Comparison of ENCODE assay signal across 15 mouse cellular contexts in the genomic region with DNA sequence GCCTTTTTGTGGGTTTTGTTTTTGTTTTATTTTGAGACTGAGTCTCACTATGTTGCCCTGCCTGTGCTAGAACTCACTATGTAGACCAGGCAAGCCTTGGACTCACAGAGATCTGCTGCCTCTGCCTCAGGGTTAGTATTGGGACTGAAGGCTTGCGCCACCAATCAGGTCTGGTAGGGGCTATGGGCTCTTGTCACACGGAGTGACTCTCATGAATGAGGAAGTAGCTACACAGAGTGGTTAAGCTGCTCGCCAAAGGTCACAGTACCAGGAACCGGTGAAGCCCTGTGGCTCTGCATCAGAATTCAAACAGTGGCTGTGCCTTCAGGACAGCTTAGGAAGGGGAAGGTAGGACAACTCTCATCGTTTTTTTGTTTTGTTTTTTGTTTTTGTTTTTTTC. TPM values are rescaled to one million over a fixed set of nuclear protein-coding genes. Genes with fewer than 3 reads are reported as not detected.
DNase-seq lines count a peak whose midpoint lies in the region; ATAC-seq and TF ChIP-seq lines count a peak whose summit lies in the region.
"Had no signal": no experiment of that assay in that cellular context is flagged by ENCODE, and none has a peak within 500 bp of the region (broad histone marks: within the 10 kb centered on the region; RNA-seq: fewer than 3 reads in every experiment).

No protein-coding gene starts in this region.

- H3K4me1 ChIP-seq in spleen, adult 2 months (ENCODE audit: control insufficient read depth, insufficient read depth, insufficient read length): peaks cover 3% of the 10 kb centered on the region; the same call in 1 of the 2 replicates
- peaks cover 10% of the 10 kb centered on the region; the same call in 1 of the 2 replicates for H3K4me1 ChIP-seq in intestine, embryonic 15.5 days (replicated peaks)
- peaks cover 9% of the 10 kb centered on the region; the same call in 1 of the 2 replicates for H3K4me1 ChIP-seq in stomach, embryonic 15.5 days

- TF ChIP-seq POLR2A in spleen, adult 2 months (IDR thresholded peaks at IDR 0.05; ENCODE audit: low read depth, low read length): no peak; the same call in 1 of the 2 replicates

- peak; percentile 34 to 62 for DNase-seq in spleen, adult 2 months (ENCODE audit: low read depth in 1 of 2, low spot score in 2 of 2)
- no peak for DNase-seq in spleen, postnatal 14 days (ENCODE audit: low spot score in 2 of 2)
- peak; percentile 30 for DNase-seq in lung, postnatal 10 days
- no peak for DNase-seq in yolk sac, embryonic 10.5 days (ENCODE audit: low spot score)
- DNase-seq in frontal cortex, postnatal 36 days (ENCODE audit: low spot score in 2 of 2): no peak
- no peak for DNase-seq in heart, adult 8-10 months (ENCODE audit: low spot score)
- DNase-seq: adrenal gland, postnatal 10 days; cerebellum, adult 2 months had no signal

- no peak overlapping the region for H3K4me2 ChIP-seq in intestine, embryonic 15.5 days (replicated peaks)
- H3K4me2 ChIP-seq in stomach, embryonic 15.5 days: no peak overlapping the region

- H3K27me3 ChIP-seq in spleen, adult 2 months (ENCODE audit: control insufficient read depth, insufficient read depth, low read length): no peaks in the 10 kb centered on the region
- H3K27me3 ChIP-seq in intestine, embryonic 15.5 days (replicated peaks): no peaks in the 10 kb centered on the region
- no peaks in the 10 kb centered on the region for H3K27me3 ChIP-seq in stomach, embryonic 15.5 days (replicated peaks)

- H3K27ac ChIP-seq in spleen, adult 2 months (ENCODE audit: insufficient read depth, low read length): 0 out of 2 replicates have a peak overlapping the region, but pooled peaks have one; percentile 17
- 0 out of 2 replicates have a peak overlapping the region, but pooled peaks have one; percentile 8 for H3K27ac ChIP-seq in intestine, embryonic 15.5 days
- H3K27ac ChIP-seq in stomach, embryonic 15.5 days: no peak overlapping the region
- H3K27ac ChIP-seq: midbrain, embryonic 10.5 days had no signal

- H3K9ac ChIP-seq in intestine, embryonic 15.5 days: no peak overlapping the region
- H3K9ac ChIP-seq in stomach, embryonic 15.5 days: no peak overlapping the region

- TF ChIP-seq CTCF in spleen, adult 2 months (IDR thresholded peaks at IDR 0.05; ENCODE audit: extremely low read depth, insufficient read depth, insufficient read length, insufficient replicate concordance): no peak

- no peak overlapping the region for H3K4me3 ChIP-seq in spleen, adult 2 months (ENCODE audit: extremely low read depth, insufficient read depth, insufficient read length)
- H3K4me3 ChIP-seq in intestine, embryonic 15.5 days (replicated peaks): no peak overlapping the region
- H3K4me3 ChIP-seq in stomach, embryonic 15.5 days (replicated peaks): no peak overlapping the region
- H3K4me3 ChIP-seq: midbrain, embryonic 10.5 days had no signal

- 10% methylated on average over 5 of the region's 5 CpGs for WGBS in spleen, adult 2 months
- WGBS in intestine, embryonic 15.5 days: 38% methylated on average over 5 of the region's 5 CpGs
- 47% methylated on average over 5 of the region's 5 CpGs for WGBS in stomach, embryonic 15.5 days

- no peaks in the 10 kb centered on the region for H3K36me3 ChIP-seq in spleen, adult 2 months (ENCODE audit: control insufficient read depth, insufficient read depth, low read length)
- no peaks in the 10 kb centered on the region for H3K36me3 ChIP-seq in intestine, embryonic 15.5 days
- no peaks in the 10 kb centered on the region for H3K36me3 ChIP-seq in stomach, embryonic 15.5 days
- H3K36me3 ChIP-seq: midbrain, embryonic 10.5 days had no signal

- ATAC-seq in intestine, embryonic 15.5 days: peak; percentile 71
- ATAC-seq in stomach, embryonic 15.5 days (ENCODE audit: insufficient read depth, low FRiP score, low read depth): peak; percentile 45; the same call in 1 of the 2 replicates

- H3K9me3 ChIP-seq in intestine, embryonic 15.5 days: no peaks in the 10 kb centered on the region
- H3K9me3 ChIP-seq in stomach, embryonic 15.5 days: no peaks in the 10 kb centered on the region
- H3K9me3 ChIP-seq: midbrain, embryonic 10.5 days had no signal

RNA-seq across cellular contexts. Expression of a gene that starts 4.1 kb away (rescaled TPM):
- 0.12 and 0.26 TPM in 2 replicates for polyA plus RNA-seq in spleen, adult 2 months (2012; rRNA removed)
- polyA plus RNA-seq in intestine, embryonic 15.5 days (2015; fragmentation: Nextera tagmentation; extraction: Ambion mirVana): 13.8 and 17.1 TPM in 2 replicates
- polyA plus RNA-seq in stomach, embryonic 15.5 days (2015; fragmentation: Nextera tagmentation; extraction: Ambion mirVana): 3.4 and 5.0 TPM in 2 replicates
- not detected for total RNA-seq in heart, adult 8-10 months (2022)
- total RNA-seq: adrenal gland, postnatal 10 days; layer of hippocampus, adult 18-20 months had no signal
- polyA plus RNA-seq: embryonic facial prominence, embryonic 14.5 days; heart, postnatal 0 days; limb, embryonic 11.5 days; midbrain, embryonic 10.5 days had no signal

RNA-seq across cellular contexts. Expression of a gene that starts 5.7 kb away (rescaled TPM):
- polyA plus RNA-seq in spleen, adult 2 months (2012; rRNA removed): 16.4 and 18.9 TPM in 2 replicates
- 10.1 and 11.8 TPM in 2 replicates for polyA plus RNA-seq in intestine, embryonic 15.5 days (2015; fragmentation: Nextera tagmentation; extraction: Ambion mirVana)
- 13.3 and 13.7 TPM in 2 replicates for polyA plus RNA-seq in stomach, embryonic 15.5 days (2015; fragmentation: Nextera tagmentation; extraction: Ambion mirVana)
- total RNA-seq in heart, adult 8-10 months (2022): 10 to 100 TPM; 12.3 to 16.8 (median 13.4) TPM

Comparison
In these comparisons a context has a peak if more than half of its experiments do, and no peak if none do; other contexts are left out.
1. DNase-seq: peak in spleen, adult 2 months (2 of 2) and lung, postnatal 10 days (single experiment); none in spleen, postnatal 14 days (0 of 2), yolk sac, embryonic 10.5 days (single experiment), frontal cortex, postnatal 36 days (0 of 2) and heart, adult 8-10 months (single experiment).